Mouse (Mus musculus) heart, embryonic 16.5 days (tissue): ENCODE measurements around the gene Rims3. TPM values are rescaled to one million over a fixed set of nuclear protein-coding genes. Genes with fewer than 3 reads are reported as not detected.

Experiments used
- ATAC-seq: fragments of 200-750 bp; cut with Nextera tagmentation; replicated peaks from 2 replicates; pipeline ENCODE4 v1.8.0; 2017; ENCODE audit warnings: moderate number of reproducible peaks; ENCODE audit not compliant: insufficient read depth, low FRiP score; ENCODE audit errors: extremely low read depth
- H3K27ac ChIP-seq: fragments of 300-500 bp; sonication (generic); 2 replicates; pipeline ENCODE4 v1.5.1; 2014; ENCODE audit warnings: mild to moderate bottlenecking, low read length, control low read depth, moderate library complexity
- H3K27me3 ChIP-seq: fragments of 300-500 bp; sonication (generic); 2 replicates; pipeline ENCODE4 v1.6.1; 2014; ENCODE audit warnings: low read length, mixed read lengths; ENCODE audit not compliant: control insufficient read depth, insufficient read depth
- H3K36me3 ChIP-seq: fragments of 300-500 bp; sonication (generic); 2 replicates; pipeline ENCODE4 v1.6.1; 2014; ENCODE audit not compliant: control insufficient read depth, insufficient read depth
- H3K4me1 ChIP-seq: fragments of 300-500 bp; sonication (generic); 2 replicates; pipeline ENCODE4 v1.6.1; 2014; ENCODE audit warnings: low read length, mixed read lengths; ENCODE audit not compliant: control insufficient read depth, insufficient read depth
- H3K4me2 ChIP-seq: fragments of 300-500 bp; sonication (generic); 2 replicates; pipeline ENCODE4 v1.6.1; 2014; ENCODE audit warnings: low read depth, mild to moderate bottlenecking, control low read depth, low read length
- H3K4me3 ChIP-seq: fragments of 300-500 bp; sonication (generic); 2 replicates; pipeline ENCODE4 v1.5.1; 2014; ENCODE audit warnings: mild to moderate bottlenecking, control low read depth, low read length
- H3K9ac ChIP-seq: fragments of 300-500 bp; sonication (generic); 2 replicates; pipeline ENCODE4 v1.6.1; 2014; ENCODE audit warnings: low read length, control low read depth
- H3K9me3 ChIP-seq: fragments of 300-500 bp; sonication (generic); replicated peaks from 2 replicates; pipeline ENCODE4 v1.6.1; 2016; ENCODE audit warnings: low read length; ENCODE audit not compliant: control insufficient read depth
- WGBS: fragments of 180-500 bp; shearing (Covaris S2); extraction: QIAGEN DNeasy Blood & Tissue Kit; methylation state at CpG from one replicate; pipeline ENCODE4 v1.1.7; 2014; 5-methylcytosine and 5-hydroxymethylcytosine counted together
- polyA plus RNA-seq: library from polyadenylated mRNA; unstranded; fragments of >200 nt; fragmentation: Nextera tagmentation; extraction: Ambion mirVana; gene quantifications from 2 replicates; pipeline ENCODE4 v1.2.1, GENCODE M21; 2015

Gene Rims3
- polyA plus RNA-seq, 1 experiment from 2014 or later: 0.18 TPM

GRCm38 (mm10) chr4:120868246-120868645 lies 13.6 kb downstream of the Rims3 start:
- Histone ChIP-seq H3K36me3 (no peaks in the 10 kb centered on the region), H3K4me3 (no peak overlapping the region), H3K4me2 (no peak overlapping the region), H3K9me3 (no peaks in the 10 kb centered on the region), H3K9ac (no peak overlapping the region), H3K27ac (no peak overlapping the region), H3K4me1 (no peaks in the 10 kb centered on the region), H3K27me3 (0 out of 2 replicates have a peak, but pooled peaks cover 6% of the 10 kb centered on the region)
- no peak for ATAC-seq
- WGBS: 68% methylated on average over 5 of the region's 5 CpGs

- H3K9ac ChIP-seq: no peak overlapping the region
- no peaks in the 10 kb centered on the region for H3K4me1 ChIP-seq
- no peaks in the 10 kb centered on the region for H3K9me3 ChIP-seq
- no peaks in the 10 kb centered on the region for H3K36me3 ChIP-seq
- no peak overlapping the region for H3K4me2 ChIP-seq
- no peak overlapping the region for H3K27ac ChIP-seq
- no peak overlapping the region for H3K4me3 ChIP-seq
- WGBS: 57% methylated on average over 3 of the region's 3 CpGs
- ATAC-seq: no peak
- H3K27me3 ChIP-seq: 0 out of 2 replicates have a peak, but pooled peaks cover 6% of the 10 kb centered on the region
These were observed 14.4 kb downstream of the Rims3 start for GRCm38 (mm10) chr4:120868988-120869387.

GRCm38 (mm10) chr4:120870262-120870748 lies 15.7 kb downstream of the Rims3 start:
- Histone ChIP-seq H3K4me2 (no peak overlapping the region), H3K9me3 (no peaks in the 10 kb centered on the region), H3K4me3 (no peak overlapping the region), H3K9ac (no peak overlapping the region), H3K27me3 (0 out of 2 replicates have a peak, but pooled peaks cover 3% of the 10 kb centered on the region), H3K27ac (no peak overlapping the region), H3K4me1 (no peaks in the 10 kb centered on the region), H3K36me3 (no peaks in the 10 kb centered on the region)
- ATAC-seq: no peak
- 55% methylated on average over 7 of the region's 7 CpGs for WGBS

GRCm38 (mm10) chr4:120875961-120876360 lies 21.3 kb downstream of the Rims3 start:
- Histone ChIP-seq H3K4me2 (no peak overlapping the region), H3K4me1 (no peaks in the 10 kb centered on the region), H3K36me3 (no peaks in the 10 kb centered on the region), H3K9ac (no peak overlapping the region), H3K27ac (no peak overlapping the region), H3K27me3 (no peaks in the 10 kb centered on the region), H3K9me3 (no peaks in the 10 kb centered on the region), H3K4me3 (no peak overlapping the region)
- WGBS: 62% methylated on average over 3 of the region's 3 CpGs
- ATAC-seq: no peak

- no peak for ATAC-seq
- WGBS: 56% methylated on average over 3 of the region's 3 CpGs
- Histone ChIP-seq H3K9me3 (no peaks in the 10 kb centered on the region), H3K4me3 (no peak overlapping the region), H3K27ac (no peak overlapping the region), H3K4me1 (no peaks in the 10 kb centered on the region), H3K4me2 (no peak overlapping the region), H3K27me3 (no peaks in the 10 kb centered on the region), H3K9ac (no peak overlapping the region), H3K36me3 (no peaks in the 10 kb centered on the region)
These were observed 24.1 kb downstream of the Rims3 start for GRCm38 (mm10) chr4:120878728-120879127.

GRCm38 (mm10) chr4:120879386-120879785 lies 24.8 kb downstream of the Rims3 start:
- WGBS: 34% methylated on average over 4 of the region's 4 CpGs
- Histone ChIP-seq H3K4me3 (no peak overlapping the region), H3K27ac (no peak overlapping the region), H3K27me3 (no peaks in the 10 kb centered on the region), H3K36me3 (no peaks in the 10 kb centered on the region), H3K9me3 (no peaks in the 10 kb centered on the region), H3K9ac (no peak overlapping the region), H3K4me1 (no peaks in the 10 kb centered on the region), H3K4me2 (no peak overlapping the region)
- ATAC-seq: no peak

GRCm38 (mm10) chr4:120880731-120881432 lies 26.3 kb downstream of the Rims3 start:
- no peak overlapping the region for H3K4me3 ChIP-seq
- no peak for ATAC-seq
- no peaks in the 10 kb centered on the region for H3K36me3 ChIP-seq
- H3K27ac ChIP-seq: no peak overlapping the region
- H3K27me3 ChIP-seq: no peaks in the 10 kb centered on the region
- WGBS: 40% methylated on average over 6 of the region's 6 CpGs
- H3K4me1 ChIP-seq: peaks cover 10% of the 10 kb centered on the region
- no peak overlapping the region for H3K4me2 ChIP-seq
- H3K9me3 ChIP-seq: no peaks in the 10 kb centered on the region
- no peak overlapping the region for H3K9ac ChIP-seq

- ATAC-seq: no peak
- WGBS: 54% methylated on average over 5 of the region's 5 CpGs
- Histone ChIP-seq H3K27ac (no peak overlapping the region), H3K4me2 (no peak overlapping the region), H3K4me3 (no peak overlapping the region), H3K27me3 (no peaks in the 10 kb centered on the region), H3K36me3 (no peaks in the 10 kb centered on the region), H3K9me3 (no peaks in the 10 kb centered on the region), H3K9ac (no peak overlapping the region), H3K4me1 (peaks cover 13% of the 10 kb centered on the region)
These were observed 27.5 kb downstream of the Rims3 start for GRCm38 (mm10) chr4:120882002-120882625.
